Mouse (Mus musculus) T-cell, adult 2 months (primary cell): Measurements from ENCODE around the gene Cep112.

Source experiments
- DNase-seq: peaks from one replicate; pipeline ENCODE4 v3.0.0; 2022; ENCODE audit warnings: low spot score

Cep112 gene

DNA sequence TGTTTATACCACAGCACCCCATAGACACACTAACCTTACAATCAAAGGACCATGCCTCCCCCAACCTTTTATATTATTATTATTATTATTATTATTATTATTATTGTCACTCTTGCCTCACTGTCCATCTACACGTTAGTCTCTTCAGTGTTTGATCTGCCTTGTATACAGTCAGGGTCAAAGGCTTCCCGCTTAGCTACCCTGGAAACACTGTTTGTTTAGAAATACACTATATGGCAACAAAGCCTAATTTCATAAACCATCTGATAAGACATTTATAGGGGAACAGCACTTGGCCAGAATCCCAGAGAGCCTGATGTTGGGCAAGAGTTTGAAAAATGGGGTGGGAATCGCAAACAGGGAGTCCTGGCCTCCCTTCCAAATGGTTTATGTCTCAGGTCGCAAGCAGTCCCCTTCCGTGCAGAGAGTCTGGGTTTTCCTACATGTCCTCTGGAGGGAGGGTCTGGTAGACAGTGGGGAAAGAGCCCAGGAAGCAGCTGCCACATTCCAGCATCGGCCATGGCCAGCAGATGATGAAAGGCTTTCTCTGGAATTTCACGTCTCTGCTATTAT is 451.7 kb downstream of the Cep112 start:
- no peak for DNase-seq

DNA sequence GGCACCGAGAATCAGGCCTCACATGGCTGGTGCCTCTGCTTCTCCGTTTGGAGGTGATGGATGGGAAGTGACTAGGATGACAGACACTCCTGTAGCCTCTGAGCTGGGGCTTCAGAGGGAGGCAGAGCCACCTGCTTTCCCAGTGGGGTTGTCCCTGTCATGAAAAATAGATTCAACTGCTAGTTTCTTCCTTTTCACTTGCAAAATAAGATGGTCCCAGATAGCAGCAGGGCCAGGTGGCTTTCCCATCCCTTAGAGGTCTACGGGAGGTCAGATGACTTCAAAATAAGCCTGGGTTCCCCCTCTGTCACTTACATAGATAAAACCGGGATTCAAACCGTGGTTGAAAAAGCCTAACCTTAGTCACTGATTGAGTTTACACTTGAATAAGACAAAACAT is 452.5 kb downstream of the Cep112 start:
- no peak for DNase-seq

DNA sequence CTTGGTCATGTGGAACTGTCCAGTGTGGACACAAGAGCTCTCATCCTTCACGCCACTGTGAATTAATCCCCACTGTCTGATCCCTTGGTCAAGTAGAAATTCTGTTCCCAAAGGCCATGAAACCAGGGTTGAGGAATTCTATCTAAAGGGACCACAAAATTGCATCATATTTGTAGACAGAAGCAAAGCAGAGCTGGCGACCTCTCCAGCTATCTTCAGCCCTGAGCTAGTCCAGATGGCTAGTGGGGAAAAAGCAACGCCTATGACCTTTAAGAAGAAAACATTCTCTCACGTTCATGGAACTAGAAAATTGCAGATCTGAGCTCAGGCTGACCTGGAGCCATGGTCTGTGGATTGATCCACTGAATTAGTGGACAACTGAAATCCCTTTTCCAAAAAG is 455.6 kb downstream of the Cep112 start:
- no peak for DNase-seq

DNA sequence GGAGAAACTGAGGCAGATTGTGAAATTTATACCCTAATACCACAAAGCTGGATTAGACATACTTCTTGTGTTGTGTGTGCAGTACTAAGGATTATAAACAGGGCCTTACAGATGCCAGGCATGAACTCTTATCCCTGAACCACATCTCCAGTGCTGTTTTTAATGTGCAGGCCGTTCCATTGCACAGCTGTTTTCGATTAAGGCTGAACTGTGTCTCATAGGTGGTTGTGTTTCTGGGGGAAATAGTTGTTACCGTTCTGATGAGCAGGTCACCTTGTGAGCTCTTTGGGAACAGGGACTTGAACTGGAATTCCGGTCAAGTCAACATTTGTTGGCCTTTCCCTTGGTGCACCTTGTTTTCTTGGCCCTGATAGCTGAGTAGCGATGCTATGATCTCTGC is 456.7 kb downstream of the Cep112 start:
- no peak for DNase-seq

DNA sequence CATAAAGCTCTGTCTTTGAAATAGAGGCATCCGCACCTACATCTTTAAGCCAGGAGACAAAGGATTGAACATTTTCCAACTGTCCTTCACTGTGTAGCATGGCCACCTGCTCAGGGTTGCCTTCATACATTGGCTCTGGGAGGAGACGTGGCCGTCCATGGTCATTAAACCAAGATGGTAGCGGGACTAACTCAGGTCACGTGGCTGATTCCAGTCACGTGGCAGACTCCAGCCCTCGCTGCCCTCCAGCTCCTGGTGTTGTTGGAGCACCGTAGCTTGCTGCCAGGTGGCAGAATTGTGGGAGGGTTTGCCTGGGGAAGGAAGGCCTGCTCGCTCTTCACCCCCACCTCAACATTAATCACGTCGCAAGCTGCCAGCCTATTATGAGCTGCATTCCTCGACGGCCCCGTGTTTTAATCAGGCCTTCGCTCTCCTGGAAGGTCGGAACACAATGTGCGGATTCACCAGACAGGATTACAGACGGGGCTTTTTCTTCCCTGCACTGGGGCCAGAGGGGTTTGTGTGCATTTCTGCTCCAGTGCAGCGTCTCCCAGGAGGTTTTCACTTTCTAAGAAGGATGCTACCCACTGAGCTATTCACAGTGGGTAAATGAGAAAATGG is 460.4 kb downstream of the Cep112 start:
- no peak for DNase-seq

DNA sequence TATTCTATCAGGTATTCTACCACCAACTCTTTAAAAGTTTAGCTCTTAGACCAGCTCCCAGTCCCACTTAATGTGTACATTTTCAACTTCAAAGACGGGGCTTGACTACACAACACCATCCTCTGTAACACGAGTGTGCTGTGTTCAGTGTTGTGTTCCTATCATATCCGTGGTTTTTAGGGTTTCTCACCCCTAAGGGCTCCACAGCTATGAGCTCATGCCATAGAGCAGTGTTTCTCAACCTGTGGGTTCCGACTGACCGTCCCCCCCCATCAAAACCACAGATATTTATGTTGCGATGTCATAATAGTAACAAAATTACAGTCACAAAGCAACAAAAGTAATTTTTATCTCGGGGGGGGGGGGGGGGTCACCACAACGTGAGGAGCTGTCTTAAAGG is 461.1 kb downstream of the Cep112 start:
- DNase-seq: no peak

DNA sequence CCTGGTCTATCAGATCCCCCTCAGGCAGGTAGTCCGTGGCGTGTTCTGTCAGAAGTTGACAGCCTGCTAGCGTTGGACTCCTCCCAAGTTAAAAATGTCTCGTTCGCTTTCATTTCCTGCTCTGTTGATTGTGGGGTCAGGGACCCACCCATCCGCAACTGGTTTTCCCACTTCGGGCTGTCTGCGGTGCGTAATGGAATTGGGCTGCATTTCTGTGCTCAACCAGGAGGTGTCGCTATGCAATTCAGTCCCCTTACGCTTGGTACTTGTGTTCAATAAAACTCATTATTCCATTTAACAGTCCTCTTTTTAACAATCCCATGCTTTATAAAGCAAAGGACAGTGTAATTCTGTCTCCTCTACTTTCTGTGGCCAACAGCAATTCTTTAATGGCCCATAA is 464.1 kb downstream of the Cep112 start:
- peak; percentile 38 for DNase-seq

DNA sequence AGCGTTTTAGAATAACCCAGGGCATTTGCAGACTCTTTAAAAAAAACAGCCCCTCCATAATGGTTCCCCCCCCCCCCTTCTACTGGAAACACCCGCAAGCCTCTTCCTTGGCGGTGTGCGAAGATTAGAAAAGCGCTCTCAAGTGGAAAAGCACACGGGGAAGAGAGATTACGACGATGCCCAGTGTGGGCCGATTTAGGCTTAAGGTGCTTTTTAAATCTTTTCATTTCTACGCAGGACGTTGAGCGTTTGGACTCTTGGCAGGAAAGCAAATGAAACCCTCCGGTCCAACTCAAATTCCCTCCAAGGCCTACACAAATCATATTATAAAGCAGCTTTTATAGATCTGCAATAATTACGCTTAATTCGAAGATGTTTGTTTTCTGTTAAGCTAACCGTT is 465.6 kb downstream of the Cep112 start:
- DNase-seq: no peak

DNA sequence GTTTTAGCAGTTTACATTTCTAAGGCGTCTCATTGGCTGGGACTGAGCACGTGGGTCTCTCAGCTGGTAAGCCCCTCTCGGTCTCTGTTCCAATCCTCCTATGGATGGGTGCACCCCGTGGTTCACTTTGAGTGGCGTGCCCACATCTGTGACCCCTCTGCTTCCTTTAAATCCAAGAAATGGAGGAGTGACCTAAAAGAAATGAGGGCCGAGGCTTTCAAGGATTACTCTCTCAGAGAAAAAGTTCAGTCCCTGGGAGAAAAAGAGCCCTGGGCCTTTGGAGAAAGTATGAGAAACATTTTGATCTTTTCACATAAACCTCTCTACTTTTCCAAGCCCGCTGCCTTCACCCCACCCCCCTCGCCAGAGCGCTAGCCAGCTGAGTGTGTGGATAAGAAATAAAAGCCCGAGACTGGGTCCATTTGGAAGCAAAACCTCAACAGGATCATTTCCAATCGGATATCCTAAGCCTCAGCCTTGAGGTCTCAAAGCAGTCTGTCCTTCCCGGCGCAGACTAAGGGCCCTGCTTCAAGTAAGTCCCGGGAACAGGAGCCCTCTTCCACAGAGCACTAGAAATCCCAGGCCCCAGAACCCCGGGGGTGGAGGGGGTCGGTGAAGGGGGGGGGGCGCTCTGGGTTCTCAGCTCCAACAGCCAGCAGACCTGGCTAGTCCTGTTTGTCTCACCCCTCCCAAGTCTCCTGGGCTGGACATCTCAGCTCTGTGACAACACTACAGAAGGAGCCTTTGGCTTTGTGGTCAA is 466.3 kb downstream of the Cep112 start:
- no peak for DNase-seq

DNA sequence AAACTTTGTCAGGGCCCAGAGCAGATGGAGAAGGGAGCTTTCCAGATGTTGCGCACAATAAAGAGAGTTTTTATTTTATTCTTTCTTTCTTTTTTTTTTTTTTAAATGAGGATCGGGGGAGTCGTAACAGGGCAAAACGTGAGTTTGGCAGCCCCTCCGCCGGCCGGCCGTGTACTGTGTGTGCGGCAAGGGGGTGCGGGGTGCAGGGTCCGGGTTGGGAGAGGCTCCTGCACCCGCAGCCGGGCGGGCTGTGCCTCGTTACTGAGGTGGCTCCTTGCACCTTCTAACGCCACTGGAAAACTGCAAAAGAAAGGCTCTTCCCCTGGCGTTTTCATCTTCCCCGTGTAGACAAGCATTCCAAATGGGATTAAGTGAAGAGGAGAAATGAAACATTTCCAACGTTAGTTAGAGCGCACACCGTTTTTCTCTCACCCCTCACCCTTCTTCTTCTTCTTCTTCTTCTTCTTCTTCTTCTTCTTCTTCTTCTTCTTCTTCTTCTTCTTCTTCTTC is 466.9 kb downstream of the Cep112 start:
- no peak for DNase-seq

DNA sequence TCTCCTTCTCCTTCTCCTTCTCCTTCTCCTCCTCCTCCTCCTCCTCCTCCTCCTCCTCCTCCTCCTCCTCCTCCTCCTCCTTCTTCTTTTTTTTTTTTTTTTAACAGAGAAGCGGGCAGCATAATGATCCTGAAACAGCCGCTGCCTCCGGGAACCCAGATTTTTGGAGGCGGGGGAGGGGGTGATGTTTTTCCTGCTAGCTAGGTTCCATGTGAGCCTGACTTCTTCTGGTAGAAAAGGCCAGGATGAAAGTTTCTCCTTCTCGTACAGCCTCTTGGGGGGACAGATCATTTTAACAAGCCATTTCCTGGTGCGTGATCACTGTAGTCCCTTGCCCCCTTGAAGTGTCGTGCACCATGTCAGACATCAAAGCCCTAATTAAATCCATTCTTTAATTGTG is 467.4 kb downstream of the Cep112 start:
- no peak for DNase-seq

DNA sequence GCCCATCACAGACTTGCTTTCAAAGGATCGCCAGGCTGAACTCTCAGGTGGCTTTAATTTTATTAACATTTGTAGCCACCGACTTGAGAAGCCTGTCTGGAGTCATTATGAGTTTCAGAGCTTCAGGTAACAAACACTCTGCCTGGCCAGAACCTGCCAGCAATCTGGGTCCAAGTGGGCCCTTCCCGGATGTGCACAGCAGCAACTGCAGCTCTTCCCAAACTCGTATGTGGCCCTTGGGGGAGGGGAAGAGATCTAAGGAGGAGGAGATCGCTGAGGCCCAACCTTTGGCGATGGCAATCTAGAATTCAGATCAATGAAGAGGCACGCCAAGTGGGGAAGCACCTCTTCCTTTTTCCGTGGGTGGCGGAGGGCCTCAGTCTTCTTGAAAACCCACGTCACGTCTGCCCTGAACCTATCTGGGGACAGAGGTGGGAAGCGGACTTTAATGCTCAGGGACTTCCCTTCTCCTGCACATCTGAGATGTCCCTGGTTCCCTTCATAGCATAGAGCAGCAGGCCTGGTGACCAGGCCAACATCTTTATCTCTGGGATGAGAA is 468.3 kb downstream of the Cep112 start:
- peak; percentile 19 for DNase-seq

DNA sequence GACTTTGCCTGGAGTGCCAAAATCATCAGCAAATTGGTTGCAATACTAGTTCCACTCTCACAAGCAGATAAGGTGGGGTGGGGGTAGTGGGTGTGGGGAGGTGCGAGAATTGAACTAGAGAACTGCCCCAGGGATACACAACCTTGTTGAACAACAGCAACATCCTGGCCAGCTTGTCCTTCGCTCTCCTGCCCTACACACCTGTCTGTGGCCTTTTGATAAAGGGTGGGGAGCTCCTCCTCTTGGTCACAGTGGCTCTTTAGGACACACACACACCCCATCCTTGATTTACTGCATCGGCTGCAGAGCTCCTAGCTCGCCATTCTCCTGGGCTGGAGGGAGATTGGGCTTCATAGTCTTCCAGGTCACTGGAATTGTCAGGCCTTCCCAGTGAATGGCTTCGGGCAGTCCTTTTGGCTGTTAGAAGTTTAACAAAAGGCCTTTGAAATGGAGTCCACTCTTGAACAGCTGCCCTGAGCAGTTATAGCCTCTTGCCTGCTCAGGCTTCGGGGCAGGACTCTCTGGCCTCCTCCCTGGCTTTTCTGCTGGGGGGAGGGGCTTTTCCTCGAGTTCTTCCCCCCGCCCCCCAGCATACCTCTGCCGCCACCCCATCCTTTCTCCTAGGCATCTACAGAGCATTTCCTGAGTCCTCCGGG is 469.0 kb downstream of the Cep112 start:
- no peak for DNase-seq

DNA sequence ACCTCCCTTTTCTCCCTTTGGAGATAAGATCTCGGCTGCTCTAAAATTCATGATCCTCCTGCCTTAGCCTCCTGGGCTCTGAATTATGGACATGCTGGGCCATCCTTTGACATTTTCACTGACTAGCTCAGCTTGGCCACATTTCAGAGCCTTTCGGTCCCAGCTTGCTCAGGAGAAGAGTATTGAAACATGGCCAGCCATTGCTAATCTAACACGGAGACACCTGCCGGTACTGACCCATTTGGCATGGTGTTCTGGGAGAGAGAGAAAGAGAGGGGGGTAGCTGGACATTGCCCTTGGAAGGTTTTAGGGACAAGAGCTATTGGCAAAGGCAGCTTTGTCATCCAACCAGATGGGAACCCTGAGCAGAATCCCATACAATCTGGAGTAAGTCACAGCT is 472.0 kb downstream of the Cep112 start:
- no peak for DNase-seq

DNA sequence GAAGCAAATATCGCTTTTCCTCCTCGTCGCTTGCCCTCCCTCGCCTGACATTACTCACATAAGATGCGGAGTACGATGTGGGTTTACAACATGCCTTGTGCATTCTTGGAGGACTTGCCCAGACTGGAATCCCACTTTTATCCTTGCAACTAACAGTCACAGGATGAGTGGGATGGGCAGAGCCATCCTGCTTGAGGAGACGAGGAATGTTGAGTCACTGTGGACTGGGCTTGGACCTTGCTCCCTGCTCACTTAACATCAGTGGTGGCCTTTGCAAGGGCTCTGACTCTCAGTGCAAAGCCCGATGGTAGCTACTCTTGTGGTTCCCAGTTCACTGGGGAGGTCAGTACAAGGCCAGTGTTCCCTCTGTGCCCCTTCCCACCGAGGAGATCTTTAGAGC is 473.1 kb downstream of the Cep112 start:
- no peak for DNase-seq

DNA sequence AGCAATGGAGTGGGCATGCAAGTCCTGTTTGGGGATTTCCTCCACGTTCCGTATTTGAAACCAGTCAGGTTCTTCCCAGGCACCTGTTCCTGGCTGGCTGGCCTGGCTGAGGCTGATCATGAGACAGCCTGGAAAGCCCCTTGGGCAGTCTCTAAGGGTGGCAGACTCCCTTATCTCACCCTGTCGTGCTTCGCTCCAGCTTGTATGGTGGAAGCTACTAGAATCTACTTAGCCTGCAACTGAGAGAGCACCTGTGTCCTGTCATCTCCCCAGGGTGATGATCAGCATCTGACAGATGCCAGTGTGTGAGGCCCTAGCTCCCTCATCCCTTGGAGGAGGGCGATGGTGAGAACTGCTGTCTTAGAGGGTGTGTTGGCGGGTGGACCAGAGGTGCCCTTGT is 473.5 kb downstream of the Cep112 start:
- no peak for DNase-seq

DNA sequence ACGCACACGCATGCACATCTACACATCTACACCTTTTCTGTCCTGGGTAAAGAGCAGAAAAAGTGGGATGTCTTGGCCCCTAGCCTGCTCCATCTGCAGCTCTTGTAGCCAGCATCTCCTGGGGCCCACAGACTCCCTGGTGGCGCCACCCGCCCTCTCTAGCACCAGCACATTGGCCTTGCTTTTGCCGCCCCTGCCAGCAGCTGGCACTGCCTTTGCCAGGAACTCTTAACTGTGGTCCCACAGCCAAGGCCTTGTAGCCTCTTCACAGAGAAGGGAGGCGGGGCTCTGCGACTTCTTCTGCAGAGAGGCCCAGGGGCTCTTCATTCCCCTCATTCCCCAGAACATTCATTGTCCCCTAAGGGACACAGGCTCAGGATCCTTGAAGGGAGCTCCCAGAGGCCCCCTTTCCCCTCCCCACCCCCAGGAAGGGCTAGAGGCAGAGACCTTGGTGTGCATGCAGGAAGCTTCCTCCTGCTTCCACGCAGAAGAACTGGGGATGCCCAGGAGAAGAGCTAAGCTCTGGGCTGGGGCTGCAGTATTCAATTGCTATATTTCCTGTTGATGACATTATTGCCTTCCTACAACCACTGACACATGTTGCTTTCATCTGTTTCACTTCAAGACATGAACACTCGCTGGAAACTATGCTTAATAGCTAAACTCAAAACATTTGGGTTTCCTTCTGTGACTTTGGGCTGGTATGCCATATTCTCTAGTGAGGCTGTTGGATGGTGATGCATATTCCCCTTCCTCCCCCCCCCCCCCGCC is 475.9 kb downstream of the Cep112 start:
- no peak for DNase-seq

DNA sequence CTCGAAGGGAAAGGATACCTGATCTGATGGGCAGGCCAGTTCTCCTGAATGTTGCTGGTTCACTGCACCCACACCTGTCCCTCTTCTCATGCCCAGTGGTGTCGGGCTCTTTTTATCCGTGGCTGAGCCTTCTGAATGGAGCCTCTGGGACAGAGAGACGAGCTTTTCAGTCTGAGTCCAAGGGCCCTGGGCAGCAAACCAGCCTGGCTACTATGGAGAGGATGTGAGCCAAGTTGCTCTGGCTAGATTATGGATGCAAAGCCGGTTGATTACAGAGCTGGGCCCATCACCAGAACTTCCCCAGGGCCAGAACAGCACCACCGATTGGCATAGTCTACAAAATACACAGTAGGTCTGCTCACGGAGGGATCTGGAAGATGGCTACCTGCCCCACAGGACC is 476.7 kb downstream of the Cep112 start:
- no peak for DNase-seq

DNA sequence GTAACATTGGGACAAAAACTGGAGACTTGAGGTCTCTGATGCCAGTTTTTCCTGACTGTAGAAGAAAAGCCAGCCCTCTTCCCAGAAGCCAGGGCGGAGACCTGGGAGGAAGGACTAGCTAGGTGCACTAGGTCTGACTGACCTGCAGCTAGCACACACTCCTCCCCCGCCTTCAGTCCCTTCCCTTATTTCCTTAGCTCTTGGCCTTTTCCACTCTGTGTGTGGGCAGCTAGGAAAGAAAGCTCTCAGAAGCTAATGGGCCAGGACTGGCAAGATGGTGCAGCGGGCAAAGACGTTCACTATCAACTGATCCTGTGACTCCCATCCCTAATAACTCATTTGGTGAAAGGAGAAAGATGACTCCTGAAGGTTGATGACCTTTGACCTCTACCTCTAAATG is 477.3 kb downstream of the Cep112 start:
- no peak for DNase-seq

DNA sequence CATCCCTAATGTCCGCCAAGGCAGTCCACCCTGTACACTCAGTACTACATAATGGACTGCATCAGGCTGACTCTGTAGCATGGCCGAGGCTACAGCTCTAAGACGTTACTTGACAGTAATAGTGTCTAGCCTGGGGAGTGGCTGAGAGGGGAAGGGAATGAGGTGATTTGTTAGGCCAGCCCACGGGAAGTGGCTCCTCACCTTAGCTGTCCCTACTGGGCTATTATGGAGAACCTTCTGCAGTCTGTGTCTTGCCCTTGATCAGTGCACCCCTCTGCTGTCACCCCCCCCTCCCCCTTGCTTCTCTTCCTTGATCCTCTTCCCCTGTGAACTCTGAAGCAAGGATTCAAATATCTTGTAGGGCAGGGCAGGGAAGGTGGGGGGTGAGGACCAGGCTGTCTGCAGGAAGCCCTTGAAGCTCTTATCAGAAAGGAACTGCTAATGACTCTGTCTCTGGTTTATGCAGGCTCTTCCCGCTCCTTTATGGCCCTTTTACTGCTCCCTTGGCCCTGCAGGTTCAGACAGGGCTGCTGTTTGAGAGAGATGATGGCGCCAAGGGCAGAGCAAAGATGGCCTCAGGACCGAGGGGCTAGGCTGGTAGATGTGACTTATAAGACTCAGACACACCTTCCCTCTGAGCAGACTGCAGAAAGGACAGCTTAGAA is 481.7 kb downstream of the Cep112 start:
- no peak for DNase-seq
